Comparison of ENCODE assay signal across 9 mouse cellular contexts in genomic region chr9:4442908-4443307, GRCm38 (mm10).
DNase-seq lines count a peak whose midpoint lies in the region; ATAC-seq lines count a peak whose summit lies in the region.
"Had no signal": no experiment of that assay in that cellular context is flagged by ENCODE, and none has a peak within 500 bp of the region (broad histone marks: within the 10 kb centered on the region; RNA-seq: fewer than 3 reads in every experiment).

No protein-coding gene starts in this region.

- H3K36me3 ChIP-seq in forebrain, embryonic 10.5 days (replicated peaks) = no peaks in the 10 kb centered on the region
- H3K36me3 ChIP-seq in forebrain, embryonic 16.5 days (ENCODE audit: control insufficient read depth, insufficient read depth) = no peaks in the 10 kb centered on the region
- H3K36me3 ChIP-seq in forebrain, embryonic 14.5 days (ENCODE audit: control insufficient read depth, insufficient read depth, low read length) = no peaks in the 10 kb centered on the region
- no peaks in the 10 kb centered on the region for H3K36me3 ChIP-seq in limb, embryonic 10.5 days
- no peaks in the 10 kb centered on the region for H3K36me3 ChIP-seq in midbrain, embryonic 14.5 days (ENCODE audit: control insufficient read depth, insufficient read depth, low read length)
- H3K36me3 ChIP-seq: limb, embryonic 15.5 days had no signal

- no peaks in the 10 kb centered on the region for H3K9me3 ChIP-seq in forebrain, embryonic 10.5 days
- no peaks in the 10 kb centered on the region for H3K9me3 ChIP-seq in forebrain, embryonic 16.5 days (ENCODE audit: control insufficient read depth, low read length)
- no peaks in the 10 kb centered on the region for H3K9me3 ChIP-seq in forebrain, embryonic 14.5 days (replicated peaks; ENCODE audit: control insufficient read depth, low read length)
- no peaks in the 10 kb centered on the region for H3K9me3 ChIP-seq in limb, embryonic 10.5 days (replicated peaks)
- H3K9me3 ChIP-seq in midbrain, embryonic 14.5 days (ENCODE audit: control insufficient read depth, low read length) = no peaks in the 10 kb centered on the region
- H3K9me3 ChIP-seq: limb, embryonic 15.5 days had no signal

- no peaks in the 10 kb centered on the region for H3K4me1 ChIP-seq in forebrain, embryonic 10.5 days
- no peaks in the 10 kb centered on the region for H3K4me1 ChIP-seq in forebrain, embryonic 16.5 days (replicated peaks; ENCODE audit: control insufficient read depth, insufficient read depth, low read length)
- no peaks in the 10 kb centered on the region for H3K4me1 ChIP-seq in forebrain, embryonic 14.5 days (ENCODE audit: control insufficient read depth, insufficient read depth, low read length)
- H3K4me1 ChIP-seq in limb, embryonic 10.5 days = no peaks in the 10 kb centered on the region
- H3K4me1 ChIP-seq in midbrain, embryonic 14.5 days (ENCODE audit: control insufficient read depth, insufficient read depth, low read length) = no peaks in the 10 kb centered on the region
- H3K4me1 ChIP-seq: limb, embryonic 15.5 days had no signal

- H3K4me3 ChIP-seq in forebrain, embryonic 10.5 days = no peak overlapping the region
- H3K4me3 ChIP-seq in forebrain, embryonic 16.5 days (replicated peaks; ENCODE audit: low read length) = no peak overlapping the region
- H3K4me3 ChIP-seq in forebrain, embryonic 14.5 days (ENCODE audit: low read depth, low read length) = no peak overlapping the region
- H3K4me3 ChIP-seq in limb, embryonic 10.5 days = no peak overlapping the region
- no peak overlapping the region for H3K4me3 ChIP-seq in midbrain, embryonic 14.5 days (replicated peaks; ENCODE audit: low read depth, low read length)
- H3K4me3 ChIP-seq: limb, embryonic 15.5 days had no signal

- no peak overlapping the region for H3K4me2 ChIP-seq in forebrain, embryonic 16.5 days (ENCODE audit: low read length)
- H3K4me2 ChIP-seq in forebrain, embryonic 14.5 days (ENCODE audit: low read length) = no peak overlapping the region
- no peak overlapping the region for H3K4me2 ChIP-seq in midbrain, embryonic 14.5 days (ENCODE audit: low read length)
- H3K4me2 ChIP-seq: limb, embryonic 15.5 days had no signal

- WGBS in forebrain, embryonic 10.5 days = 32% methylated on average over 2 of the region's 2 CpGs
- 21% methylated on average over 2 of the region's 2 CpGs for WGBS in forebrain, embryonic 16.5 days
- 28% methylated on average over 2 of the region's 2 CpGs for WGBS in forebrain, embryonic 14.5 days
- WGBS in limb, embryonic 10.5 days = 20% methylated on average over 2 of the region's 2 CpGs
- WGBS in midbrain, embryonic 14.5 days = 24% methylated on average over 2 of the region's 2 CpGs

- DNase-seq in forebrain, embryonic 10.5 days (ENCODE audit: extremely low spot score, low spot score) = peak; percentile 60
- DNase-seq in A20 (ENCODE audit: low read depth, low spot score) = peak; percentile 72
- DNase-seq in adrenal gland, postnatal 10 days = peak; percentile 59
- DNase-seq in forebrain, embryonic 14.5 days (ENCODE audit: low spot score) = peak; percentile 58
- DNase-seq in limb, embryonic 10.5 days (ENCODE audit: low spot score) = peak; percentile 49
- peak; percentile 71 for DNase-seq in midbrain, embryonic 14.5 days

- no peak overlapping the region for H3K27ac ChIP-seq in forebrain, embryonic 10.5 days
- no peak overlapping the region for H3K27ac ChIP-seq in forebrain, embryonic 16.5 days (ENCODE audit: low read length)
- no peak overlapping the region for H3K27ac ChIP-seq in forebrain, embryonic 14.5 days (ENCODE audit: low read depth, low read length)
- no peak overlapping the region for H3K27ac ChIP-seq in limb, embryonic 10.5 days
- no peak overlapping the region for H3K27ac ChIP-seq in midbrain, embryonic 14.5 days (replicated peaks; ENCODE audit: low read depth, low read length)
- H3K27ac ChIP-seq: limb, embryonic 15.5 days had no signal

- no peak overlapping the region for H3K9ac ChIP-seq in forebrain, embryonic 16.5 days (replicated peaks; ENCODE audit: low read depth, low read length)
- H3K9ac ChIP-seq in forebrain, embryonic 14.5 days (ENCODE audit: low read length) = no peak overlapping the region
- H3K9ac ChIP-seq in midbrain, embryonic 14.5 days (replicated peaks; ENCODE audit: low read length) = no peak overlapping the region
- H3K9ac ChIP-seq: limb, embryonic 15.5 days had no signal

- no peak for ATAC-seq in forebrain, embryonic 16.5 days
- ATAC-seq in forebrain, embryonic 14.5 days = peak; percentile 77
- peak; percentile 73; the same call in 1 of the 2 replicates for ATAC-seq in midbrain, embryonic 14.5 days (ENCODE audit: low FRiP score, low TSS enrichment)
- ATAC-seq in erythroid progenitor cell, adult 5-6 weeks (replicated peaks; ENCODE audit: low FRiP score, poor library complexity, severe bottlenecking) = no peak

- H3K27me3 ChIP-seq in forebrain, embryonic 10.5 days (ENCODE audit: poor library complexity, severe bottlenecking) = no peaks in the 10 kb centered on the region
- H3K27me3 ChIP-seq in forebrain, embryonic 16.5 days (replicated peaks; ENCODE audit: control insufficient read depth, insufficient read depth, low read length) = no peaks in the 10 kb centered on the region
- H3K27me3 ChIP-seq in forebrain, embryonic 14.5 days (replicated peaks; ENCODE audit: control insufficient read depth, insufficient read depth, low read length) = no peaks in the 10 kb centered on the region
- H3K27me3 ChIP-seq in limb, embryonic 10.5 days (ENCODE audit: low read depth, poor library complexity, severe bottlenecking) = no peaks in the 10 kb centered on the region
- no peaks in the 10 kb centered on the region for H3K27me3 ChIP-seq in midbrain, embryonic 14.5 days (ENCODE audit: control insufficient read depth, insufficient read depth, low read length)
- H3K27me3 ChIP-seq: limb, embryonic 15.5 days had no signal

Comparison
In these comparisons a context has a peak if more than half of its experiments do, and no peak if none do; other contexts are left out.
1. ATAC-seq: peak in forebrain, embryonic 14.5 days (single experiment) and midbrain, embryonic 14.5 days (single experiment); none in forebrain, embryonic 16.5 days (single experiment) and erythroid progenitor cell, adult 5-6 weeks (single experiment).
2. Peak in every context shown above with its lines, with median percentiles within 50 percentile points of each other: DNase-seq.